Mouse (Mus musculus): ENCODE results near the gene Gm45140. TPM values are rescaled to one million over a fixed set of nuclear protein-coding genes. Genes with fewer than 3 reads are reported as not detected.

The Gm45140 gene
- polyA plus RNA-seq, 1 experiment from 2014 or later, result 2.6 TPM

DNA sequence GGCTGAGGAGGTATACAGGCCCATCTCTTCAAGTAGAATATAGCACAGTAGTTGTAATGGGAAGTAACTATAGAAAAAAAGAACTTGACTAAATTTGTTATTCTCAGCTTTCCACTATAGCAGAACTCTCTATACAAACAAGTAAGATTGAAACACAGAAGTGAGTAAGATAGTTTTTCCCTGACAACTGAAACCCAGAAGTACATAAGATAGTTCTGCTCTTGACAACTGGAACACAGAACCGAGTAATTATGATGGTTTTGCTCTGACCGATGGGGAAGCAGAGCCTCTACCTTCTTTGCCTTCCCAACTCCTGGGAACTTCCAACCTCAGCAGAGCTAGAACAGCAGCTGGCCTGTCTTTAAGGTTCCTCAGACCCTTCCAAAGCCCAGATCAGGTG lies 26.5 kb downstream of the Gm45140 start:
- no peak for ATAC-seq (replicated peaks; ENCODE audit: extremely low read depth, insufficient read depth, low FRiP score)
- Histone ChIP-seq H3K4me1 (ENCODE audit: control insufficient read depth, insufficient read depth, low read length) (peaks cover 17% of the 10 kb centered on the region), H3K9ac (ENCODE audit: low read length) (no peak overlapping the region), H3K36me3 (ENCODE audit: control insufficient read depth, insufficient read depth) (peaks cover 5% of the 10 kb centered on the region; the same call in 1 of the 2 replicates), H3K27ac (ENCODE audit: low read length) (no peak overlapping the region), H3K9me3 (replicated peaks; ENCODE audit: control insufficient read depth, low read length) (no peaks in the 10 kb centered on the region), H3K4me3 (ENCODE audit: low read length) (no peak overlapping the region), H3K27me3 (ENCODE audit: control insufficient read depth, insufficient read depth, low read length) (no peaks in the 10 kb centered on the region), H3K4me2 (ENCODE audit: low read depth, low read length) (no peak overlapping the region)
- WGBS, result 90% methylated on average over 2 of the region's 2 CpGs

GRCm38 (mm10) chr6:87808521-87808920 lies 27.1 kb downstream of the Gm45140 start:
- H3K4me2 ChIP-seq (ENCODE audit: low read depth, low read length), result no peak overlapping the region
- no peak overlapping the region for H3K27ac ChIP-seq (ENCODE audit: low read length)
- ATAC-seq (replicated peaks; ENCODE audit: extremely low read depth, insufficient read depth, low FRiP score), result no peak
- H3K9ac ChIP-seq (ENCODE audit: low read length), result no peak overlapping the region
- no peaks in the 10 kb centered on the region for H3K9me3 ChIP-seq (replicated peaks; ENCODE audit: control insufficient read depth, low read length)
- H3K36me3 ChIP-seq (ENCODE audit: control insufficient read depth, insufficient read depth), result peaks cover 5% of the 10 kb centered on the region; the same call in 1 of the 2 replicates
- H3K4me1 ChIP-seq (ENCODE audit: control insufficient read depth, insufficient read depth, low read length), result peaks cover 17% of the 10 kb centered on the region
- no peaks in the 10 kb centered on the region for H3K27me3 ChIP-seq (ENCODE audit: control insufficient read depth, insufficient read depth, low read length)
- WGBS, result 73% methylated on average over 3 of the region's 3 CpGs
- H3K4me3 ChIP-seq (ENCODE audit: low read length), result no peak overlapping the region

DNA sequence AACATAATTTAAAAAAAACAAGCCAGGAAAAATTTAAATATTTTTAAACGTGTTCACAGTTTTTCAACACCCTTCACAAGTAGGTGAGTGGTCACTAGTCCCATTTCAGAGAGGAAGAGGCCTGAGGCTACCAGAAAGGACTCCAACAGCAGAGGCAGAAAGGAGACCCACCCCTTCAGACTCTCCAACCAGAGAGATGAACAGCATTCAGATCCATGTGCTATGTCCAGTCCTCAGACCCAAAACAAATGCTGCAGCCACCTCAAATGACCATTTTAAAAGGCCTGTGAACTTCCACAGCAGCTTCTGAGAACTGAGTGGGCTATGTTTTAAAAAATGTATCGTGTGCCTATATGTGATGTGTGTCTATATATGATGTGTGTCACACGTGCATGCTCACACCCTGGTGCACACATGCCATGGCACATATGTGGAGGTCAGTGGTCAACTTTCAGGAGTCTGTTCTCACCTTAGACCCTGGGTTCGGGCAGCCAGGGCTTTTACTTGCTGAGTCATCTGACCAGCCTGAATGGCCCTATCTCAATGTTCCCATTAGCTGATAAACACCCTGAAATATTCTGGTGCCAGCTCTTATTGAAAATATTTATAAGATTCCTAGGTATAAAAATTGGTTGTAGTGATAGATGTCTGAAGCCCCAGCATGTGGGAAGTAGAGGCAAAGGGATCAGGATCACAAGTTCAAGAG lies 27.7 kb downstream of the Gm45140 start:
- H3K27me3 ChIP-seq (ENCODE audit: control insufficient read depth, insufficient read depth, low read length), result no peaks in the 10 kb centered on the region
- H3K9me3 ChIP-seq (replicated peaks; ENCODE audit: control insufficient read depth, low read length), result no peaks in the 10 kb centered on the region
- no peak overlapping the region for H3K4me2 ChIP-seq (ENCODE audit: low read depth, low read length)
- H3K27ac ChIP-seq (ENCODE audit: low read length), result no peak overlapping the region
- peaks cover 17% of the 10 kb centered on the region for H3K4me1 ChIP-seq (ENCODE audit: control insufficient read depth, insufficient read depth, low read length)
- no peak overlapping the region for H3K9ac ChIP-seq (ENCODE audit: low read length)
- no peak for ATAC-seq (replicated peaks; ENCODE audit: extremely low read depth, insufficient read depth, low FRiP score)
- peaks cover 5% of the 10 kb centered on the region; the same call in 1 of the 2 replicates for H3K36me3 ChIP-seq (ENCODE audit: control insufficient read depth, insufficient read depth)
- no peak overlapping the region for H3K4me3 ChIP-seq (ENCODE audit: low read length)
- 75% methylated on average over 4 of the region's 4 CpGs for WGBS

DNA sequence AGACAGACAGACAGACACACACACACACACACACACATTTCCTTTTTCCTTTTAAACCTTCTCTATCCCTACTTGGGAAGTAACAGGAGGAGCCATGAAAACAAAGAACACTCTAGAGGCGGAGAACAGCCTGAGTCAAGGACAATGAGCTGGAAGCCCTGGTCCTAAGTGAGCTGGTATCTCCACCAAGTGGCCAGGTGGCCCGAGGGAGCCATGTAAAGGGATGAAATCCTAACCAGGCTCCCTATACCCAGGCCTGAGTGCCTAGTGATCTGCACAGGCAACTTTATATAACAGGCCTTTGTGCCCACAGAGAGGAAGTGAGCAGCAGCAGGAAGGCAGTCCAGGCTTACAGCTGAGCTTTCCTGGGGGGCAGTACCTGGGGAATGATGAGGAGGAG lies 28.7 kb downstream of the Gm45140 start:
- Histone ChIP-seq H3K36me3 (ENCODE audit: control insufficient read depth, insufficient read depth) (peaks cover 5% of the 10 kb centered on the region; the same call in 1 of the 2 replicates), H3K27me3 (ENCODE audit: control insufficient read depth, insufficient read depth, low read length) (no peaks in the 10 kb centered on the region), H3K4me1 (ENCODE audit: control insufficient read depth, insufficient read depth, low read length) (peaks cover 13% of the 10 kb centered on the region), H3K9ac (ENCODE audit: low read length) (no peak overlapping the region), H3K4me2 (ENCODE audit: low read depth, low read length) (no peak overlapping the region), H3K27ac (ENCODE audit: low read length) (no peak overlapping the region), H3K9me3 (replicated peaks; ENCODE audit: control insufficient read depth, low read length) (no peaks in the 10 kb centered on the region), H3K4me3 (ENCODE audit: low read length) (no peak overlapping the region)
- 40% methylated on average over 2 of the region's 2 CpGs for WGBS
- no peak for ATAC-seq (replicated peaks; ENCODE audit: extremely low read depth, insufficient read depth, low FRiP score)

GRCm38 (mm10) chr6:87806028-87806427 lies 29.6 kb downstream of the Gm45140 start:
- peaks cover 13% of the 10 kb centered on the region for H3K4me1 ChIP-seq (ENCODE audit: control insufficient read depth, insufficient read depth, low read length)
- H3K27ac ChIP-seq (ENCODE audit: low read length), result no peak overlapping the region
- WGBS, result 56% methylated on average over 2 of the region's 2 CpGs
- no peaks in the 10 kb centered on the region for H3K27me3 ChIP-seq (ENCODE audit: control insufficient read depth, insufficient read depth, low read length)
- H3K4me3 ChIP-seq (ENCODE audit: low read length), result no peak overlapping the region
- H3K9me3 ChIP-seq (replicated peaks; ENCODE audit: control insufficient read depth, low read length), result no peaks in the 10 kb centered on the region
- H3K4me2 ChIP-seq (ENCODE audit: low read depth, low read length), result no peak overlapping the region
- H3K36me3 ChIP-seq (ENCODE audit: control insufficient read depth, insufficient read depth), result peaks cover 5% of the 10 kb centered on the region; the same call in 1 of the 2 replicates
- no peak overlapping the region for H3K9ac ChIP-seq (ENCODE audit: low read length)
- ATAC-seq (replicated peaks; ENCODE audit: extremely low read depth, insufficient read depth, low FRiP score), result no peak

DNA sequence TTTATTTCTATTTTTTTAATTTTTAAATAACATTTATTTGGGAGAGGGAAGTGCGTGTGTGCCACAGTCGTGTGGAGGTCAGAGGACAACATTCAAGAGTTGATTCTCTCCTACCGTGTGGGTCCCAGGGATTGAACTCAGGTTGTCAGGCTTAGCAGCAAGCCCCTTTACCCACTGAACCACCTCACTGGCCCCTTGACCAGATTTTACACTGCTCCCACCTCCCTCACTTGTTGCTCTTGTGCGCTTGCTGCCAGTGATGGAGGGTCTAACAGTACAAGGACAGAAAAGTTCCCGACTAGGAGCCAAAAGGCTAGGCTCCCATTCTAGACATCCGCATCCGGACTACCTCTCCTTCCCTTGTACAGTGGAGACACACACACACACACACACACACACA lies 30.1 kb downstream of the Gm45140 start:
- H3K4me2 ChIP-seq (ENCODE audit: low read depth, low read length), result no peak overlapping the region
- no peak overlapping the region for H3K4me3 ChIP-seq (ENCODE audit: low read length)
- H3K27ac ChIP-seq (ENCODE audit: low read length), result no peak overlapping the region
- H3K27me3 ChIP-seq (ENCODE audit: control insufficient read depth, insufficient read depth, low read length), result no peaks in the 10 kb centered on the region
- H3K9ac ChIP-seq (ENCODE audit: low read length), result no peak overlapping the region
- H3K4me1 ChIP-seq (ENCODE audit: control insufficient read depth, insufficient read depth, low read length), result peaks cover 13% of the 10 kb centered on the region
- WGBS, result 82% methylated on average over 7 of the region's 7 CpGs
- no peak for ATAC-seq (replicated peaks; ENCODE audit: extremely low read depth, insufficient read depth, low FRiP score)
- no peaks in the 10 kb centered on the region for H3K9me3 ChIP-seq (replicated peaks; ENCODE audit: control insufficient read depth, low read length)
- H3K36me3 ChIP-seq (ENCODE audit: control insufficient read depth, insufficient read depth), result peaks cover 5% of the 10 kb centered on the region; the same call in 1 of the 2 replicates

GRCm38 (mm10) chr6:87804886-87805285 lies 30.7 kb downstream of the Gm45140 start:
- Histone ChIP-seq H3K9me3 (replicated peaks; ENCODE audit: control insufficient read depth, low read length) (no peaks in the 10 kb centered on the region), H3K9ac (ENCODE audit: low read length) (no peak overlapping the region), H3K27ac (ENCODE audit: low read length) (no peak overlapping the region), H3K4me2 (ENCODE audit: low read depth, low read length) (no peak overlapping the region), H3K4me1 (ENCODE audit: control insufficient read depth, insufficient read depth, low read length) (peaks cover 7% of the 10 kb centered on the region), H3K4me3 (ENCODE audit: low read length) (no peak overlapping the region), H3K27me3 (ENCODE audit: control insufficient read depth, insufficient read depth, low read length) (no peaks in the 10 kb centered on the region), H3K36me3 (ENCODE audit: control insufficient read depth, insufficient read depth) (peaks cover 5% of the 10 kb centered on the region; the same call in 1 of the 2 replicates)
- 75% methylated on average over 7 of the region's 7 CpGs for WGBS
- no peak for ATAC-seq (replicated peaks; ENCODE audit: extremely low read depth, insufficient read depth, low FRiP score)

GRCm38 (mm10) chr6:87804036-87804435 lies 31.6 kb downstream of the Gm45140 start:
- H3K27me3 ChIP-seq (ENCODE audit: control insufficient read depth, insufficient read depth, low read length), result no peaks in the 10 kb centered on the region
- H3K4me3 ChIP-seq (ENCODE audit: low read length), result no peak overlapping the region
- 76% methylated on average over 1 of the region's 1 CpGs for WGBS
- no peaks in the 10 kb centered on the region for H3K4me1 ChIP-seq (ENCODE audit: control insufficient read depth, insufficient read depth, low read length)
- H3K36me3 ChIP-seq (ENCODE audit: control insufficient read depth, insufficient read depth), result peaks cover 5% of the 10 kb centered on the region; the same call in 1 of the 2 replicates
- no peak for ATAC-seq (replicated peaks; ENCODE audit: extremely low read depth, insufficient read depth, low FRiP score)
- H3K9ac ChIP-seq (ENCODE audit: low read length), result no peak overlapping the region
- no peaks in the 10 kb centered on the region for H3K9me3 ChIP-seq (replicated peaks; ENCODE audit: control insufficient read depth, low read length)
- H3K27ac ChIP-seq (ENCODE audit: low read length), result no peak overlapping the region
- no peak overlapping the region for H3K4me2 ChIP-seq (ENCODE audit: low read depth, low read length)

DNA sequence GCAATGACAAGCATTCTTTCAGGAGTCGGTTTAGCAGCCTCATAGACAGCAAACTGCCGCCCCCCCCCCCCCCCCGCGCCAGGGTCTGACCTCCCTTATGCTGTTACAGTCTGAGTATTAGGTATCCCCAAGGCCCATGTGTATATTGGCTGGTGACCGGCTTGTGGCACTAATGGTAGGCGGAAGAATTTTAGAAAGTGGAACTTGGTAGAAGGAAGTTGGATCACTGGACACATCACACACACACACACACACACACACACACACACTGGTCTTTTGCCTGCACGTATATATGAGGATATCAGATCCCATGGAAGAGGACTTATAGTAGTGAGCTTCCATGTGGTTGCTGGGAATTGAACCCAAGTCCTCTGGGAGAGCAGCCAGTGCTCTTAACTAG lies 33.1 kb downstream of the Gm45140 start:
- ATAC-seq (replicated peaks; ENCODE audit: extremely low read depth, insufficient read depth, low FRiP score), result no peak
- H3K27ac ChIP-seq (ENCODE audit: low read length), result no peak overlapping the region
- no peak overlapping the region for H3K4me2 ChIP-seq (ENCODE audit: low read depth, low read length)
- H3K9me3 ChIP-seq (replicated peaks; ENCODE audit: control insufficient read depth, low read length), result no peaks in the 10 kb centered on the region
- no peak overlapping the region for H3K9ac ChIP-seq (ENCODE audit: low read length)
- no peaks in the 10 kb centered on the region for H3K27me3 ChIP-seq (ENCODE audit: control insufficient read depth, insufficient read depth, low read length)
- no peaks in the 10 kb centered on the region for H3K36me3 ChIP-seq (ENCODE audit: control insufficient read depth, insufficient read depth)
- no peaks in the 10 kb centered on the region for H3K4me1 ChIP-seq (ENCODE audit: control insufficient read depth, insufficient read depth, low read length)
- H3K4me3 ChIP-seq (ENCODE audit: low read length), result no peak overlapping the region
- 75% methylated on average over 5 of the region's 7 CpGs for WGBS
